Mouse (Mus musculus) lung, embryonic 14.5 days (tissue): ENCODE measurements around the gene Ikzf4. TPM values are rescaled to one million over a fixed set of nuclear protein-coding genes. Genes with fewer than 3 reads are reported as not detected.
"Not testable (repeated sequence)": the region's sequence is repeated elsewhere in the genome, so short reads cannot be mapped to it uniquely, and the experiment has no call there.

Experiments
- ATAC-seq: fragments of 200-750 bp; cut with Nextera tagmentation; 2 replicates; pipeline ENCODE4 v1.8.0; 2017; ENCODE audit warnings: mild to moderate bottlenecking, moderate TSS enrichment, moderate library complexity; ENCODE audit not compliant: insufficient read depth
- DNase-seq: peaks from one replicate; pipeline ENCODE4 v3.0.0-alpha.2; 2015
- H3K27ac ChIP-seq: fragments of 300-500 bp; sonication (generic); 2 replicates; pipeline ENCODE4 v1.5.1; 2014; ENCODE audit warnings: low read depth, mild to moderate bottlenecking, moderate library complexity
- H3K27me3 ChIP-seq: fragments of 300-500 bp; sonication (generic); 2 replicates; pipeline ENCODE4 v1.6.1; 2014; ENCODE audit warnings: low read length, control low read depth; ENCODE audit not compliant: insufficient read depth
- H3K36me3 ChIP-seq: fragments of 300-500 bp; sonication (generic); 2 replicates; pipeline ENCODE4 v1.6.1; 2014; ENCODE audit warnings: control low read depth; ENCODE audit not compliant: insufficient read depth
- H3K4me1 ChIP-seq: fragments of 300-500 bp; sonication (generic); 2 replicates; pipeline ENCODE4 v1.6.1; 2014; ENCODE audit warnings: antibody characterized with exemption, control low read depth; ENCODE audit not compliant: insufficient read depth
- H3K4me2 ChIP-seq: fragments of 300-500 bp; sonication (generic); 2 replicates; pipeline ENCODE4 v1.6.1; 2014; ENCODE audit warnings: mild to moderate bottlenecking
- H3K4me3 ChIP-seq: fragments of 300-500 bp; sonication (generic); 2 replicates; pipeline ENCODE4 v1.5.1; 2014; ENCODE audit warnings: low read depth, low read length
- H3K9ac ChIP-seq: fragments of 300-500 bp; sonication (generic); 2 replicates; pipeline ENCODE4 v1.6.1; 2014
- H3K9me3 ChIP-seq: fragments of 300-500 bp; sonication (generic); 2 replicates; pipeline ENCODE4 v1.6.1; 2016; ENCODE audit warnings: low read depth, low read length, control low read depth
- CTCF ChIP-seq: IDR thresholded peaks from 2 replicates; pipeline ENCODE4 v1.5.1; 2016; ENCODE audit warnings: antibody characterized with exemption, low read depth
- WGBS: fragments of 180-500 bp; shearing (Covaris S2); extraction: QIAGEN DNeasy Blood & Tissue Kit; methylation state at CpG from one replicate; pipeline ENCODE4 v1.1.7; 2014; 5-methylcytosine and 5-hydroxymethylcytosine counted together
- polyA plus RNA-seq: library from polyadenylated mRNA; unstranded; fragments of >200 nt; fragmentation: Nextera tagmentation; extraction: Ambion mirVana; gene quantifications from 2 replicates; pipeline ENCODE4 v1.2.1, GENCODE M21; 2014

Gene Ikzf4
- polyA plus RNA-seq, 1 experiment from 2014 or later, result 3.5 TPM

GRCm38 (mm10) chr10:128620241-128620640, 25.6 kb downstream of the Ikzf4 start:
- Histone ChIP-seq H3K4me1 (no peaks in the 10 kb centered on the region), H3K36me3 (peaks cover 25% of the 10 kb centered on the region), H3K27ac (no peak overlapping the region), H3K4me3 (no peak overlapping the region), H3K27me3 (no peaks in the 10 kb centered on the region), H3K9me3 (no peaks in the 10 kb centered on the region), H3K9ac (no peak overlapping the region), H3K4me2 (no peak overlapping the region)
- ATAC-seq (no peak), DNase-seq (no peak)
- no peak for TF ChIP-seq CTCF

DNA sequence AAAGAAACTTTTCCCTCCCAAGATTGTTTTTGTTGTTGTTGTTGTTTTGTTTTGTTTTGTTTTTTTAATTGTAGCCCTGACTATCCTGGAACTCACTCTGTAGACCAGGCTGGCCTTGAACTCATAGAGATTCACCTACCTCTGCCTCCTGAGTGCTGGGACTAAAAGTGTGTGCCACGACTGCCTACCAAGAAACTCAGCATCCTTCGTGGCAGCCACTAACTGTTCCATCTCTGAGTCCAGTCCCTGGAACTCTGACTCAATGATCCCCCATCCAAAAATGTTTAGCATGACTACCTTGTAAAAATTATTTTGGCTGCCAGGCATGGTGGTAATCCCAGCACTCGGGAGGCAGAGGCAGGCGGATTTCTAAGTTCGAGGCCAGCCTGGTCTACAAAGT, 26.6 kb downstream of the Ikzf4 start:
- H3K27me3 ChIP-seq, ATAC-seq, H3K9ac ChIP-seq, H3K9me3 ChIP-seq, H3K4me2 ChIP-seq, H3K4me3 ChIP-seq, DNase-seq, H3K4me1 ChIP-seq, H3K27ac ChIP-seq: not testable (repeated sequence)
- H3K36me3 ChIP-seq, result peaks cover 14% of the 10 kb centered on the region
- WGBS, result 84% methylated on average over 5 of the region's 5 CpGs

DNA sequence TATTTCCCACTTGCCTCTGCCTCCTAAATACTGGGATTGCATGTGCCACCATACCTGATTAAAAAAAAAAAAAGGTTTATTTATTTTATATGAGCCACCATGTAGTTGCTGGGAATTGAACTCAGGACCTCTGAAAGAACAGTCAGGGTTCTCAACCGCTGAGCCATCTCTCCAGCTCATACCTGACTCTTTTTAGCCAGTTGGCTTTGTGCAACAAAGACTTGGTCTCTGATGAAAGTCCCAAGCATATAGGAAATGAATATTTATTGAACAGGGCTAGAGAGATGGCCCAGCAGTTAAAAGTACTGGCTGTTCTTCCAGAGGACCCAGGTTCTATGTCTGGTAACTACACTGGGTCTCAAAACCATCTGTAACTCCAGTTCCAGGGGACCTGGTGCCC, 27.2 kb downstream of the Ikzf4 start:
- ATAC-seq (no peak), DNase-seq (no peak)
- Histone ChIP-seq H3K9ac (no peak overlapping the region), H3K9me3 (no peaks in the 10 kb centered on the region), H3K4me3 (no peak overlapping the region), H3K36me3 (peaks cover 9% of the 10 kb centered on the region), H3K4me1 (no peaks in the 10 kb centered on the region), H3K27me3 (no peaks in the 10 kb centered on the region), H3K27ac (no peak overlapping the region), H3K4me2 (no peak overlapping the region)
- TF ChIP-seq CTCF, result no peak
- 77% methylated on average over 1 of the region's 1 CpGs for WGBS

DNA sequence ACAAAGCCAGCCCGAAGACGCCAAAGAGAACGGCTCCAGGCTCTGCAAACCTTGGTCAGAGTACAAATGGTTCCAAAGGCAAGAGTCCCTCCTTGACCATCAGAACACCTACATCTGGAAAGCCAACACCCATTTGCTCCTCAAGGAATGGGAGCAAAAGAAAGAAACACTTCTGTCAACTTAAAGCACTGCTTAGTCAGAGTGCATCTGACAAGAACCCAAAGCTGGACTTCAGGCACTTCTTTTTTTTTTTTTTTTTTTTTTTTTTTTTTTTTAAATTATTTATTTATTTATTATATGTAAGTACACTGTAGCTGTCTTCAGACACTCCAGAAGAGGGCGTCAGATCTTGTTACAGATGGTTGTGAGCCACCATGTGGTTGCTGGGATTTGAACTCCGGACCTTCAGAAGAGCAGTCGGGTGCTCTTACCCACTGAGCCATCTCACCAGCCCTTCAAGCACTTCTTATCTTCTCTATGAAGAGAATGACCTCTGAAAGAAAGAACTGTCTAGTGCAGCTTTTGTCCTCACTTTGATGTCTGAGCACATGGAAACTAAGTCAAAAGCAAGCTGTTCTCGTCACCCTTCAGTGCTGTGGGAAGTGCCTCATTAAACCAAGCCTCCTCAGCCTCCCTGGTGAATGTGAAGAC, 29.9 kb downstream of the Ikzf4 start:
- H3K4me2 ChIP-seq, H3K27ac ChIP-seq, H3K4me1 ChIP-seq, DNase-seq, H3K36me3 ChIP-seq, H3K4me3 ChIP-seq, H3K9me3 ChIP-seq, H3K9ac ChIP-seq, ATAC-seq, H3K27me3 ChIP-seq: not testable (repeated sequence)
- WGBS, result 82% methylated on average over 6 of the region's 7 CpGs

DNA sequence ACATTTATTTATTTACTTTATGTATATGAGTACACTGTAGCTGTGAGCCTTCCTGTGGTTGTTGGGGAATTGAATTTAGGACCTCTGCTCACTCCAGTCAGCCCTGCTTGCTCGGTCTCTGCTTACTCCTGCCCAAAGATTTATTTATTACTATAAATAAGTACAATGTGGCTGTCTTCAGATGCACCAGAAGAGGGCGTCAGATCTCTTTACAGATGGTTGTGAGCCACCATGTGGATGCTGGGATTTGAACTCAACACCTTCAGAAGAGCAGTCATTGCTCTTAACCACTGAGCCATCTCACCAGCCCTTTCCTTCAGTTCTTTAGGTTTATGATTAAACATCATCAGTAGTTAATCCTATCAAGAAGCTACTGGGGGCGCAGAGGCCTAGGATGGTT, 30.9 kb downstream of the Ikzf4 start:
- no peaks in the 10 kb centered on the region for H3K4me1 ChIP-seq
- H3K4me3 ChIP-seq, result no peak overlapping the region
- no peak overlapping the region for H3K4me2 ChIP-seq
- no peaks in the 10 kb centered on the region for H3K9me3 ChIP-seq
- no peaks in the 10 kb centered on the region for H3K36me3 ChIP-seq
- no peak for DNase-seq
- H3K27ac ChIP-seq, result no peak overlapping the region
- peak; percentile 26; the same call in 1 of the 2 replicates for TF ChIP-seq CTCF
- no peak for ATAC-seq
- H3K9ac ChIP-seq, result no peak overlapping the region
- 53% methylated on average over 3 of the region's 3 CpGs for WGBS
- H3K27me3 ChIP-seq, result no peaks in the 10 kb centered on the region

DNA sequence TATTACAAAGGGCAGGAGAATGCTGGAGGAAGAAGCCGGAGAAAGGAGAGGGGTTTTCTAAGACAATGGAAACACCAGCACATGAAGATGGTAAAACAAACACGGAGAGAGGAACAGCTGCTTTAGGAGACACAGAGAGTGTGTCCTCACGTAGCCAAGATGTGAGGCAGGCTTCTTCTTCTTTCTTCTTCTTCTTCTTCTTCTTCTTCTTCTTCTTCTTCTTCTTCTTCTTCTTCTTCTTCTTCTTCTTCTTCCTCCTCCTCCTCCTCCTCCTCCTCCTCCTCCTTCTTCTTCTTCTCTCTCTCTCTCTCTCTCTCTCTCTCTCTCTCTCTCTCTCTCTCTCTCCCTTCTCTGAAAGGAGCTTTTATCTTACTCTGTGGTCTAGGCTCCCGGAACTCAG, 32.0 kb downstream of the Ikzf4 start:
- not testable (repeated sequence) for H3K36me3 ChIP-seq, H3K27ac ChIP-seq, ATAC-seq, H3K4me3 ChIP-seq, H3K27me3 ChIP-seq, H3K4me2 ChIP-seq, H3K9me3 ChIP-seq, H3K4me1 ChIP-seq, DNase-seq, H3K9ac ChIP-seq
- 55% methylated on average over 4 of the region's 4 CpGs for WGBS

- no peaks in the 10 kb centered on the region for H3K27me3 ChIP-seq
These were observed 32.7 kb downstream of the Ikzf4 start for GRCm38 (mm10) chr10:128613154-128613440.

More at GRCm38 (mm10) chr10:128613154-128613440, 32.7 kb downstream of the Ikzf4 start:
- Histone ChIP-seq H3K9ac (no peak overlapping the region), H3K4me3 (no peak overlapping the region), H3K36me3 (no peaks in the 10 kb centered on the region), H3K4me2 (no peak overlapping the region), H3K27ac (no peak overlapping the region), H3K4me1 (no peaks in the 10 kb centered on the region), H3K9me3 (no peaks in the 10 kb centered on the region)
- no peak for TF ChIP-seq CTCF
- WGBS, result 40% methylated on average over 6 of the region's 6 CpGs
- DNase-seq, result no peak
- ATAC-seq, result 0 out of 2 replicates have a peak, but pooled peaks have one; percentile 44
